Mouse (Mus musculus): ENCODE results near the gene Pth1r. TPM values are rescaled to one million over a fixed set of nuclear protein-coding genes. Genes with fewer than 3 reads are reported as not detected.
"Not testable (repeated sequence)": the region's sequence is repeated elsewhere in the genome, so short reads cannot be mapped to it uniquely, and the experiment has no call there.

Pth1r gene
- total RNA-seq, 2 experiments from 2014 or later, result 5.5 to 6.4 TPM

GRCm38 (mm10) chr9:110685591-110685990, 61.4 kb downstream of the Pth1r start:
- no peak for DNase-seq (ENCODE audit: extremely low spot score in 1 of 2, low spot score in 1 of 2)

GRCm38 (mm10) chr9:110685187-110685586, 61.8 kb downstream of the Pth1r start:
- DNase-seq (ENCODE audit: extremely low spot score in 1 of 2, low spot score in 1 of 2), result no peak

GRCm38 (mm10) chr9:110684100-110684831, 62.7 kb downstream of the Pth1r start:
- DNase-seq (ENCODE audit: extremely low spot score in 1 of 2, low spot score in 1 of 2), result peak in 1 of 2 experiments; percentile 47

GRCm38 (mm10) chr9:110683574-110684099, 63.3 kb downstream of the Pth1r start:
- no peak for DNase-seq (ENCODE audit: extremely low spot score in 1 of 2, low spot score in 1 of 2)

GRCm38 (mm10) chr9:110682697-110683096, 64.2 kb downstream of the Pth1r start:
- DNase-seq (ENCODE audit: extremely low spot score in 1 of 2, low spot score in 1 of 2), result not testable (repeated sequence)

GRCm38 (mm10) chr9:110682255-110682654, 64.7 kb downstream of the Pth1r start:
- DNase-seq (ENCODE audit: extremely low spot score in 1 of 2, low spot score in 1 of 2), result no peak

GRCm38 (mm10) chr9:110681817-110682216, 65.1 kb downstream of the Pth1r start:
- DNase-seq (ENCODE audit: extremely low spot score in 1 of 2, low spot score in 1 of 2), result no peak

GRCm38 (mm10) chr9:110680736-110681507, 66.0 kb downstream of the Pth1r start:
- DNase-seq (ENCODE audit: extremely low spot score in 1 of 2, low spot score in 1 of 2), result no peak

- no peak for DNase-seq (ENCODE audit: extremely low spot score in 1 of 2, low spot score in 1 of 2)
Measured at GRCm38 (mm10) chr9:110678886-110679285, 68.1 kb downstream of the Pth1r start.

GRCm38 (mm10) chr9:110676492-110676911, 70.4 kb downstream of the Pth1r start:
- DNase-seq (ENCODE audit: extremely low spot score in 1 of 2, low spot score in 1 of 2), result no peak

- DNase-seq (ENCODE audit: extremely low spot score in 1 of 2, low spot score in 1 of 2), result no peak
Measured at GRCm38 (mm10) chr9:110673107-110673752, 73.7 kb downstream of the Pth1r start.

- no peak for DNase-seq (ENCODE audit: extremely low spot score in 1 of 2, low spot score in 1 of 2)
Measured at GRCm38 (mm10) chr9:110672462-110673106, 74.4 kb downstream of the Pth1r start.

Other genes starting within 250 kb of the Pth1r start
- gene Setd2, start 214.5 kb downstream of the Pth1r start, total RNA-seq (2021), result 10 to 100 TPM; 51.8 to 69.5 TPM
- gene Nradd, start 122.7 kb downstream of the Pth1r start, total RNA-seq (2021), result 1 to 10 TPM; 1.6 to 1.9 TPM
- gene Nbeal2, start 93.0 kb downstream of the Pth1r start, total RNA-seq (2021), result 10 to 100 TPM in 1 of 2 experiments, 1 to 10 TPM in 1; 8.4 to 12.9 TPM
- gene Ccdc12, start 90.6 kb downstream of the Pth1r start, total RNA-seq (2021), result 10 to 100 TPM; 51.2 to 57.6 TPM
- under 1 TPM in 1 of 2 experiments, not detected in 1; 0.39 TPM for gene Myl3, start 5.3 kb downstream of the Pth1r start, total RNA-seq (2021)
- not detected for gene Prss42, start 51.0 kb upstream of the Pth1r start, total RNA-seq (2021)
- gene Prss44, start 66.8 kb upstream of the Pth1r start, total RNA-seq (2021), result not detected
- under 1 TPM; 0.30 to 0.52 TPM for gene Prss43, start 79.5 kb upstream of the Pth1r start, total RNA-seq (2021)
- under 1 TPM; 0.44 to 0.61 TPM for gene Prss45, start 87.4 kb upstream of the Pth1r start, total RNA-seq (2021)
- under 1 TPM in 1 of 2 experiments, not detected in 1; 0.22 TPM for gene Prss46, start 97.4 kb upstream of the Pth1r start, total RNA-seq (2021)
- under 1 TPM; 0.54 to 0.80 TPM for gene Prss50, start 110.8 kb upstream of the Pth1r start, total RNA-seq (2021)
- gene Als2cl, start 132.7 kb upstream of the Pth1r start, total RNA-seq (2021), result 10 to 100 TPM in 1 of 2 experiments, 1 to 10 TPM in 1; 8.6 to 17.6 TPM
- gene Tmie, start 133.0 kb upstream of the Pth1r start, total RNA-seq (2021), result 1 to 10 TPM; 1.5 to 1.7 TPM
- gene Fam240a, start 169.7 kb upstream of the Pth1r start, total RNA-seq (2021), result not detected
- under 1 TPM; 0.23 to 0.66 TPM for gene Tdgf1, start 199.0 kb upstream of the Pth1r start, total RNA-seq (2021)
- 1 to 10 TPM; 1.8 to 2.3 TPM for gene Lrrc2, start 204.4 kb upstream of the Pth1r start, total RNA-seq (2021)
- gene Rtp3, start 243.4 kb upstream of the Pth1r start, total RNA-seq (2021), result under 1 TPM; 0.10 to 0.26 TPM

All from layer of hippocampus, postnatal 25 days (tissue).